Mouse (Mus musculus): ENCODE measurements at regions not wholly inside any gene's neighbourhood (a gene's known extent, or its start where the extent isn't known, plus 50 kb on each side); places are given as distances from the start of the nearest gene placed in this dataset.

DNA sequence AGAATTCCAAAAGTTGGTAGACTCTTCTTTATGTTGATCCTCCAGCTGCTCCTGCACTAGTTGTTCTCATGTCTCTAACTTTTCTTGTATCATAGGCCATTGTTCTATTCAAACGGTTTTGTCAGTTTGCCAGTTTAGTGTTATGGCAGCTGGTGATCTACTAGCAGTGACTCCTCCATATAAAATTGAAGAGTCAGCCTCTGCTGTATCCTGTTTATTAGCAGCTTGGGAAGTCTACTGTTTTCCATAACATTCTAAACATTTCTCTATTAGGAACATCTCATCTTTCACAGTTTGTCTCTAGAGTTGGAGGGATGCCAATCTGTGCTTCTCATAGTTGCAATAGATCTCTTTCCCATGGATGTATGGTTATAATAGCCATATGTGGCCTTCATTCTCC lies 58.6 kb downstream of the Drd1 start:
- no peak for DNase-seq (ENCODE audit: low spot score in 2 of 2)

DNA sequence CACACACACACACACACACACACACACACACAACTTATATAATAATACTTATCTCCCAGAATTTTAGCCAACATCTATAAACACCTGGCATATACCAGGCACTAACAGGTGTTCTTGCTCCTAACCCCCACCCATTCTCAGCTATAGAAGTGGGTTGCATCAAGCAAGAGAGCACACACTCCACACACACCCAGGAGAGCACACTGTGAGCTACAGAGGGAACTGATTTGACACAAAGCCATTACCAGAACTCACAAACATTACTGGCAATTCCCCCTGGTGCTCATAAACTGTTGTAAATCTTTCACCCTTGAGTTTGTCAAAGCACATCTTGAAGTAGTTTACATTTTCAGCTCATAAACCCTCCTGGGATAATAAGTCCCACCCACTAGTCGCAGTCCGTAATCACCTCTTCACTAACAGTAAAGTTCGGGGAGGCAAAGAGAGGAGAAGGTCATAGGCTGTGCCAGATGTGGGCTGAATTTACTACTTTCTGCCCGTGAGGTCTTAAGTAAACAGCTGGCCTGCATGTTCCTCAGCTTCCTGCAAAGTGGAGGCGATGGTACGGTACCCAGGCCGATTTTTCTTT lies 62.5 kb downstream of the Drd1 start:
- no peak for DNase-seq (ENCODE audit: low spot score in 2 of 2)

DNA sequence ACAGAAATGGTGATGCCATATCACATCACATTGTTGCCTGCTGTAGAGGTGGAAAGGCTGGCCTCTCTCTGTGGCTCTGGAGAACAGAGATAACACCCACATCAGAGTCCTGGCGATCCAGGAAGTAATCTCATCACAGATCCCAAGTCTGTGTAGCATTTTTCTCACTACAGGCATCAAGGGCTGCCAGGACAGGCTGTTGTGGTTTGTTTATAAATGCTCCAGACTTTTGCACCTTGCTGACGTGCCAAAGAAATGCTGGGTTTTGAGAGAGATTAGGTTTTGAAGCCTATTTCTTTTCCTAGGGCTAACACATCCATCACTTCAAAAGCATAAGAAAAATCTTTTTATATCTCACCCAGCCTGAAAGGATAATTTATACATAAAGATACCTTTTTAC lies 76.3 kb downstream of the Drd1 start:
- no peak for DNase-seq (ENCODE audit: low spot score in 2 of 2)

DNA sequence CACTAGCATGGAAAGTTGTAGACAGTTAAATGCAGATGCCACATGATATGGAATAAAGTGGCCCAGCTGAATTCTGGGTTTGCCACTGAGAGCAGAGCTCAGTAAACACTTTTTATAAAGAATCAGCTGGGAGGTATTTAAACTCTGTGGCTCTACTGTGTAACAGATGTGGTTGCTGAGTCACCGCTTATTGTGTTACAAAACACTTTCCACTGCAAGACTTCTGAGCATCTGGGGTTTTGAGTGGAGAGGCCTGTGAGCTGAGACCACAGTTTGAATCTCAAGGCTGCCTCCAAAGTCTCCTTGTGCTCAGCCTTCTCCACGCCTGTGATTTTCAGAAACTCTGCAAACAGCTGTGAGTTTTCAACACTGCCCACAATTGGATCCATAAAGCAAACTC lies 86.1 kb downstream of the Drd1 start:
- DNase-seq (ENCODE audit: low spot score in 2 of 2) = no peak

DNA sequence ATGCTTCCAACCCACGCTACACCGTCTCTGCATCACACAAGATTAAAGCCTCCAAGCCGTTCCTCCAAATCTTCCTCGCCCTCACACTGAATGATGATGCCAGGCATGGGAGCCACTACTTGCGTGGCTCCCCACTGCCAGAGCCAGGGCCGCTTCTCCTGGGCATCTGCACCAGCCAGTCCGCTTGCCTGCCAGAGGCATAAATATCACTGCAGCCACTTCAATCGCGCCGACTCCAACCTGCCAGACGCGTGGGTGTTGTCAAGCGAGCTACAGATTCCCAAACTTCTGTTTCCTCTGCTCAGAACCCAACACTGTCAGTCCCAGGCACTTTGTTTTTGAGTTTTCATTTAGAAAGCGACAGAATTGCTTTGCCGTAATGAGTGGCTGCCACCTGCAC lies 99.3 kb downstream of the Drd1 start:
- DNase-seq (ENCODE audit: low spot score in 2 of 2) = no peak

DNA sequence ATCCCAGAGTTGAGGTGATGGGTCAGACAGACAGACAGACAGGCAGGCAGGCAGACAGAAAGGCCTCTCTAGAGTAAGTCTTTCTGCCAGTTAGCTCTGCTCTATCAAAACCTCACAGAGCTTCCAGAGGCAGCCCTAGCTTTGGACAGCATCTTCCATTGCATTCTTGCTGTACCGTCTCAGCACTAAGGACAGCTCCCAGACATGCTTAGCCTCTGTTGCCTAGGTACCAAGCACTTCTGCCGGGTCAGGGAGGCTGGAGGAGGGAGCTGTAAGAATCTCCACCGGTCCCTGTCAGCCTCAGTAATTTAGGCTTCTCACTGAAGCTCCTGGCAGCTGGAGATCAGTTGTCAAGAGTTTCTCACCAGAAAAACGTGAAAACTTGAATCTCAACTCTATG lies 107.4 kb downstream of the Drd1 start:
- DNase-seq (ENCODE audit: low spot score in 2 of 2) = no peak

DNA sequence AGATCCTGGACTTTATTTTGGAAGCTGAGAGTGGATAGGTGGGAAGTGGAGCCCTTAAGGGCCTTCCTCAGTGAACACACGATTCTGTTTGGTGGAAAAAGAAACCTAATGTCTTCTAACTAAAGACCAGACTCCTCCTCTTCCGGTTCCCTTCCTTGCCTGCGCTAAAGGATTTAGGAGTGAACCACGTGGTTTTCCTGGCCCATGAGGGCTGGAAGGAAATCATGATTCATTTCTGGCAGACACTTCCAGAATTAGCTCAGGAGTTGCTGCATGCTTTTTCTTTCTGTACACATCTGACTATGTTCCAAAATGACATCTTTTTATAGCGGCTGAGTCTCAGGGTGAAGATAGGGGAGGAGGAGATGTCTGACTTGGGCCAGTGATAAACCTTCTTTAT lies 109.8 kb downstream of the Drd1 start:
- no peak for DNase-seq (ENCODE audit: low spot score in 2 of 2)

DNA sequence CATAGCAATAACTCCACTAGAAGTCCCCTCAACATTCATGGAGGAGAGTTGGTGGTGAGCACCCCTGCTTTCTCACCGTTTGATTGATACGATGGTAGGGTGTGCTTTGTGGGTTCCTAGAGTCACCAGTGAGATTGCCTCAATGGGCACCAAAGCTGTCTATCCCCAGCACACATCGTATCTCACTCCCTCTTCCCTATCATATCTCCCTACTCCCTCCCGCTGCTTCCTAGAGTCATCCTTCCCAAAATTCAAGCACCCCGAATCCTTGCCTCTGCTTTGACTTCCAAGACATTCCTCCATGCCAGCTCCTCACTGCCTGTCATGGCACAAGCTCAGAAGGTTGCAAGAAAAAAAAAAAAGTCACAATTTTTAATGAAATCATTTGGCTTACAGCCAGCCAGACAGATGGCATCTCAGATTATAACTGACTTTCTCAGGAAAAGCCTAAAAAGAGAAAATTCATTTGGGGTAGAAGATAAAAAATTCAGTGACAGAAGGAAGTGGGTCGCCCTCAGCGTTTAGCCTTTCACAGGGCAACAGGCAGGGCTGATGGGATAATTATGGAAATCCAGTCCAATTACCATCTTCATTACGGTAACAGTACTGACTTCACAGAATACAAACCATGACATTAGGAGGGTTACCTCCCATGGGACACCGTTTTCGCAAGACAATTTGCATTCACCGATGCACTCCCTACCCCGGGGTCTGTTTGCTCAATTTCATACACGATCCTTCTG lies 114.3 kb downstream of the Drd1 start:
- no peak for DNase-seq (ENCODE audit: low spot score in 2 of 2)

DNA sequence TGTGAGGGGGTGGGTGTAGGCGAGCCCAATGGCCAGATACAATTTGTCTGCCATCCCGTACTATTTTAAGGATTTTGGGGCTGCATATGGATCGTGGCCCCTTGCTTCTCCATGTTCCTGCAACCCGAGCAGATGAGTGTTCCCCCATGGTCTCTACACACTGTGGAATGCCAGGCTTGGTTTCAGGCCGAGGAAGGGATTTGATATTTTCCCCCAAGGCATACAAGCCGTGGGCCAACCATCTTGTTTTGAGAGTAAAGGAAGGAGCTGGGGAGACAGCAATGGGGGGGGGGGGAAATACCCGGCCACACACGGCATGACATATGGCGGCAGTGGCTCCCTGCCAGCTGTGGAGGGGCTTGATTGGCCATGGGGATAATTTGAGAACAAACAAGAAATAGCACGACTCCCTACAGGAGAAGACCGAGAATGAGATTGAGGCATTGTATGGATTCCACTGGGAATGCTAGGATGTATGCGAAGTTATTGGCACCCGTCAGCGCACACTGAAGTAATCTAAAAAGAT lies 120.3 kb downstream of the Drd1 start:
- no peak for DNase-seq (ENCODE audit: low spot score in 2 of 2)

DNA sequence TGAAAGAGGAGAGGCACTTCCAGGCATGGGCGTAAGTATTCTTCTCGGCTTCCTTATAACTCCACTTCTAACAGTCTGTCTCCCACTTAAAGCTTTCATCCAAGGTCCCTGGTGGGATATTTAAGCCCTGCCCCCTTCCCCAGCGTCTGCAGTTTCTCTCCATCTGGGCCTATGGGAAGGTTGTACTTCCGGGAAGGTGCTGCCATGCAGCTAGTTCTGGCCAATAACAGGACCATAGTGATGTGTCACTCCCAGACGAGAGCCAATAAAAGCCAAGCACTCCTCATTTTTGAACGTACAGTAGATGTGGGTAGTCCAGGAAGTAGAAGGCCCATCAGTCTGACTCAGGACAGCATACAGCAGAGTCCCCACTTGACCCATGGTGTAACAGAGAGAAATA lies 121.0 kb downstream of the Drd1 start:
- DNase-seq (ENCODE audit: low spot score in 2 of 2) = no peak

DNA sequence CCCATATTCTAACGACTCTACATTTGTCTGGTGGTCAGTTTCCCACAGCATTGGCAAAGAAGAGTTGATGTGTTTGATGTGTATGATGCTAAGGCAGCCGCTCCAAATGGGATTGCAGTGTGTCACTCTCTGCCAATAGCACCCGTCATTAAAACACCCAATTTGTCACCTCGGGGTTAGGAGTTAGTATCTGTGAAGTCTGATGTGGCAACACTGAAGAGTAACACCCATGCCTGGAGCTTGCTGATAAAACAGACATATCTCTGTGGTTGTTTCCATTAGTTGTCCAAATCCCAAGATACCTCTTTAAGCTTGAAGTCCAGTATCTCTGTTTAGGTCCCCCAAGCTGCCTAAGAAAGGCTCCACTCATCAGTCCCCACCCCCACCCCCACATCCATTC lies 129.4 kb downstream of the Drd1 start:
- no peak for DNase-seq (ENCODE audit: low spot score in 2 of 2)

DNA sequence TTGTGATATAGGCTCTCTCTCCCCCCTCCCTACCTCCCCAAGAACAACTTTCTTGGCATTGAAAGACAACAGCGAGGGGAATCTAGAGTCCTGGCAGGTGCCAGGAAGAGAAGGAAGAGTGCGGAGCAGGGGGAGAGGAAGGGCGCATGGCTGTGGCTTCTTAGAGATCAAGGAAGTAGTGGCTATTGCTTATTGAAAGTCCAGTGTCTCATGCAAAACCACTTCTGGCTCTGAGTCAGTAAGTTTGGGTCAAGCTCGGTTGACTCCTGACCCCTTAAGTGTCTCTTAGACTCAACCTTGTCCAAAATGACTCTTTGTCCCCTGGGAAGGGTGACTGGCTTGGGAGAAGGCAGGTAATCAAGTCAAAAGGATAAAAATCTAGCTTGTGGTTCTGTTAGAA lies 131.1 kb downstream of the Drd1 start:
- DNase-seq (ENCODE audit: low spot score in 2 of 2) = no peak

DNA sequence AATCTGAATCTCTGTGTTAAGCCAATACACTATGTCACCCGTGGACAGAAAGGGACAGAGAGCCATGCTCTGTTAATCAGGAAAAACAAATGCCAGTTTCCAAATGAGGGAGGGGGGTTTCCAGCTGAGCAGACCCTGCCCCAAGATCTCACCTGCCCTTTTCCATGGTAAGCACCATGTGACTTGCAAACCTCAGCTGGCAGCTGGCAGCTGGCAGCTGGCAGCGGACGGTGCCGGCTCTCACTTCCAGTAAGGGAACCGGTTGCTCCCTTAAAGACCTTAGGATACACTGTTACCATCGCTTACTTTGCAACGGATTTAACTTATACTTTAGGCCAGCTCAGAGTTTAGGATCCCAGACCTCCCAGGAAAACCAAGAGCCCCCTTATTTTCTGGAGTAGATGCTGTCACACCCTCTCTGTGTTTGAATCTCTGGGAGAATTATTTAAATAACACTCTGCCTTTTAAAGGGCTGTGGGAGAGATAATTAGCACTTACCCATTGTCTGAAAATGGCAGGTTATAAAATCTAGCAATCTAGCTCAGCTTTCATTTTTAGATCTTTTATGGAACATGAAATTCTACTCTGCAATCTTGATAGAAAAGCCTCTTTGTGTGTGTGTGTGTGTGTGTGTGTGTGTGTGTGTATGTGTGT lies 131.7 kb downstream of the Drd1 start:
- DNase-seq (ENCODE audit: low spot score in 2 of 2) = no peak

DNA sequence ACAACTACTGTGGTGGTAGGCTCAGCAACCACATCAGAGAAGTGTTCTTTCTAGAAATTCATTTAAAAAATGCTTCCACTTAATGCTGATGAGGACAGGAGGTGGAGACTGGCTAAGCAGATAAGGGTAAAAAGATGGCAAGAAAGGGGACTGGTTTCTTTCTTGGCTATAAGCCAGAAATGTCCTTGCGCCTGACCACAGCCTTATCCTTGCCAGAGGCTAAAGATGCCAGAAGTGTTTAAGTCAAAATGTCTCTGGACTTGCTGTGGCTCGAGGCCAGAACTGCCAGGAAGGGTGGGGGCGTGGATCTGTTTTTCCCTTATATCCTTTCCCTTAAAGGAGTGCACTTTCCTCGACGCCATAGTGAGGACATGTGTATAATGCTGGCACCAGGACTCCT lies 133.7 kb downstream of the Drd1 start:
- no peak for DNase-seq (ENCODE audit: low spot score in 2 of 2)

DNA sequence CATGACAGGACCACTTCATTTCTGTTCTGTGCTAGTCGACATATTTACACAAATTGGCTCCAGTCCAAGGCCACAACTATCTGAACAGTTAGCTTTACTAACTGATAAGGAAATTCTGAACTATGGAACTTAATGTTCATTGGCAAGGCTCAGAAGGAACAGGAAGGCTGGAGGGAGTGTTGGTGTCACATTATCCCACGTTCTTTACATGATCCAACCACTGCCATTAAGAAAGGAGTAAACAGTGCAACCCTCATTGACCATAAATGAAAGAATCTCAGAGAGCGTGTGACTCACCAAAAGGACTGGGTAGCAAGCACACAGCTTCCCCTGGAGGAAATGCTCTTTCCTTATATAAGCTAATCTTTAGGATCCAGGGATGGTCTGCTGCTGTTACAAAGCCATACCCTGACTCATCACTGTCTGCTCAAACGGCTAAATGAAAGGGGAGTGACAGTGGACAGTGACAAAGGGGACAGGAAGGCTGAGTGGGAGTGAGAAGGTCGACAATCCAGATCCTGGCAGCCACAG lies 135.6 kb downstream of the Drd1 start:
- no peak for DNase-seq (ENCODE audit: low spot score in 2 of 2)

DNA sequence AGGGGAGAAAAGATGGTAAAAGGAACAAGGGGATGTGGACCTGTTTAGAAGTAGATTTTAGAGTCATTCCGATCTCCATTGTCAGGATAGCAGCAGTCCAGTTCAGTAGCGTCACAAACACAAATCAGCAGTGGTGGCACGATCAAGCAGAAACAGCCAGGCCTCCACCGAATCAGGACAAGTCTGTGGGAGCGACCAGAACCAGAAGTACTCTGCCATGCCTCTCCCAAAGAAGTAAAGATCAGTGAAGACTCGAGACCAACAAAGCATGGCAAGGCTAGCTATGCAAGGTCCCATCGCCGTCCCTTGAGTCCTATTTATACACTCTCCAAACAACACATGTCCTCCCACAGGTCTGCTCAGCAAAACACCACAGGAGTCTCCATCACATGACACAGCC lies 140.0 kb downstream of the Drd1 start:
- no peak for DNase-seq (ENCODE audit: low spot score in 2 of 2)

DNA sequence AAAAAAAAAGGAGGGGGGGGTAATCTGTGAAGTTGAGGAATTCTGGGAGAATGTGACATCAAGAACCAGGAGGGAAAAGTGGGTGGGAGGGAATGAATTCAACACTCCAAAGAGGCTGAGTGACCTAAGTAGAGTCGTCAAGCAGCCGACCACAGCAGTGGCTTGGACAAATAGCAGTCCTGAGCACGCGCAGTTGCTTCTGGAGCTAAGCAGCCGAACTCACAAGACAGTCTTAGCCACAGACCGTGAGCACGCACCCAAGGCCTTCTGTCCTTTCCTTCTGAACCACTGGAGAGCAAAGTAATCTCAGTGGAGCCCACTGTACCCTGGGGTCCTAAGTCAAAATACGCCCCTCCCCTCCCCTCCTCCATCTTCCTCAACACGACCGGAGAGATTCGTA lies 141.1 kb downstream of the Drd1 start:
- no peak for DNase-seq (ENCODE audit: low spot score in 2 of 2)

DNA sequence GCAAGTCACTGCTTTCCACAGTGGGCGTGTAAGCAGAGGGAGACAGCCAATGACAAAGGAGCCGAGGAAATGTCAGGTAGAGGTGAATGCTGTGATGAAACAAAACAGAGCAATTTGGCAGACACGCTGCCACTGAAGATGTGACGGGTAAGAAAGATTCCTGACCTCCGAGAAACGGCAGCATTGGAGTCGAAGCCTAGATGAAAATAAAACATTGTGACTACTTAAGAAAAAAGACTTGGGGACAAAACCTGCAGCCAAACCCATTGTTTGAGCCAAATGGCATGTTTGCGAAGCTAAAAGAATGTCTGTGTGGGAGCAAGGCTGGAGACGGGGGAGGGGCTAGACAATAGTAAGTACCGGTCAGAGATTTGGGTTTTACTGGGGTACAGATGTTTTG lies 142.0 kb downstream of the Drd1 start:
- no peak for DNase-seq (ENCODE audit: low spot score in 2 of 2)

DNA sequence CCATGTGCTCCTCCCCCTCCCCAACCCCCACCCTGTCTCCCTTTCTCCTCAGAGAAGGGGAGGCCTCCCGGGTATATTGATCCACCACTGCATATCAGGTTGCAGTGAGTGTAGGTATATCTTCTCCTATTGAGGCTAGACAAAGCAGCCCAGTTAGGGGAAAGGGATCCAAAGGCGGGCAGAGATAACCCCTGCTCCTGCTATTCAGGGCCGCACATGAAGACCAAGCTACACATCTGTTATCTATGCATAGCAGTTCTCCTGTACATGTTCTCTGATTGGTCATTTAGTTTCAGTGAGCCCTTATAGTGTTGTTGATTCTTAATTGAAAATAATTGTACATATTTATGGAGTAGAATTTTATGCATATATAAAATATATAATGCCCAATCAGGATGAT lies 143.7 kb downstream of the Drd1 start:
- DNase-seq (ENCODE audit: low spot score in 2 of 2) = no peak

DNA sequence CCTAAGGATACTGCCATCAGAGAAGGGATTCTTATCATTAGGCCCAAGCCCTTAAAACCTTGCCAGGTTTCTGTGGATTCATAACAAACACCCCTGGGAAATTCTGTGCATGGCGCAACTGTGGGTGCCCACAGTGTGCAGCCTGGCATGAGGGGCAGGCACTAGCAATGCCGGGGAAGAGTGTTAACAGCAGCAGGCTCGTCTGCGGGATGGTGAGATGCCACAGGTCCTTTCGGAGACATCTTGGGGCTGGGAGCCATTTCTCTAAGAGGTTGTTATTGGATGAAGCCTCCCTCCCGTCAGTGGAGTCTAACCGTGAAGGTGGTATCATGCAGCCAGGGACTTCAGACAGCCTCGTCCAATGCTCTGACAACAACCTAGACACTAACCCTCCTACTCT lies 144.2 kb downstream of the Drd1 start:
- no peak for DNase-seq (ENCODE audit: low spot score in 2 of 2)

DNA sequence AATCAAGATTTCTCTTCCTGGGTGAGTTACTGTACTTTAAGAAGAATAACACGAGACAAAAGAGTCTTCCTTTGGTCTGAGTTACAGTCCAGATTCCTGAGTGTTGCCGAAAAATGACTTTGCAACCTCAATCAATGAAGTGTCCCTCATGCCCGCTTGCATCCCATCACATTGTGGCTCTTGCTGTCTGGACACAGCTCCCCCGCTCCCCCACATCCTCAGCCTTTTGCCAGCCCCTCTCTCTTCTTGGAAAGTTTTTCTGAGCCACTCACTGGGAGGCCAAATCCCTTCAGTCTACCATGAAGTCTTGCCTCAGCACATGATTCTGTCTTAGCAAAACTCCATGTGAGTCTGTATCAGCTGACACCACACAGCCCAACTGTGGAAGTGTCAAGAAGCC lies 145.3 kb downstream of the Drd1 start:
- DNase-seq (ENCODE audit: low spot score in 2 of 2) = no peak

DNA sequence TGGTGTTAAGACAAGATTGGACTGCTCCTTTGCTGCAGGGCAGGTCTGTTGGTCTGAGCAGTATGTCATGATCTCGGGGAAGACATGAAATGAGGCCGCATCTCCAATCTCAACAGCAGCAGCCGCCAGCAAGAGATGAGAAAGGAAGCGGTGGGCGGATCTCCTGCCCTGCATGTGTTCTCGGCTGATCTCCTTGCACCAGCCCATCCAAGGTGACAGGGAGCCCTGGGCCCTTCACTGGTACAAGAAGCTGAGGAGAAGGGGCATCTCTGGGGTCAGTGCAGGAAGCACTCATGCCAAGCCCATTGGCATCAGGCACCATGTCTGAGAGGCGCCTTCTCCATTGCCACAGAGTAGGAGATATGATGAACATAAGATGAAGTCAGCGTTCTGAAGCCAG lies 151.0 kb downstream of the Drd1 start:
- DNase-seq (ENCODE audit: low spot score in 2 of 2) = no peak

DNA sequence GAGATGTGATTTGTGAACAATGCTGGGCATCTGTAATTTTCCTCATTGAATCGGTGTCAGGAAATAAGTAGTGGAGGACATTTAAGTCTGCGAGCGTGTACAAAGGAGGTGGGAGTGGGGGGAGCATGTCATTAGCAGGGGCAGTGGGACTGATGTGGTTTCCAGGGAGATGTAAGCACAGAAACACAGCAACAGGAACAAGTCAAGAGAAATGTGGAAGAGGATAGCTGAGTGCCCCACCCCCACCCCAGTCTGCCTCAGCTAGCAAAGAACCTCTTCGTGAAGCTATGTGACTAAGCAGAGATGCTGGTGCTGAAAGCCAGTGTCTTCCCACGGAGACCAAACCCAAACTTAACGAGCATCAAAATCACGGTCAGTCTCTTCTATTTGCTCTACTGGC lies 151.9 kb downstream of the Drd1 start:
- no peak for DNase-seq (ENCODE audit: low spot score in 2 of 2)
